Mouse (Mus musculus): Measurements from ENCODE around the gene Fzd10. TPM values are rescaled to one million over a fixed set of nuclear protein-coding genes. Genes with fewer than 3 reads are reported as not detected.
A peak's percentile ranks its signal among the peaks of the same experiment; 100 is the strongest.

Gene Fzd10
- polyA plus RNA-seq, 1 experiment from 2014 or later = 4.7 TPM

- Histone ChIP-seq H3K9me3 (ENCODE audit: control insufficient read depth, low read length) (no peaks in the 10 kb centered on the region), H3K9ac (ENCODE audit: low read depth, low read length) (no peak overlapping the region), H3K4me3 (ENCODE audit: low read depth, low read length) (no peak overlapping the region), H3K36me3 (ENCODE audit: control insufficient read depth, insufficient read depth, low read length) (no peaks in the 10 kb centered on the region), H3K27ac (replicated peaks; ENCODE audit: low read depth, low read length) (no peak overlapping the region), H3K27me3 (replicated peaks; ENCODE audit: control insufficient read depth, insufficient read depth, low read length) (no peaks in the 10 kb centered on the region), H3K4me2 (ENCODE audit: low read depth, low read length) (no peak overlapping the region), H3K4me1 (ENCODE audit: control insufficient read depth, insufficient read depth, low read length) (peaks cover 2% of the 10 kb centered on the region; the same call in 1 of the 2 replicates)
- DNase-seq (ENCODE audit: low spot score) (no peak), ATAC-seq (ENCODE audit: low read depth) (no peak)
- 77% methylated on average over 5 of the region's 5 CpGs for WGBS
These were observed 45.6 kb downstream of the Fzd10 start for GRCm38 (mm10) chr5:128646286-128646685.

DNA sequence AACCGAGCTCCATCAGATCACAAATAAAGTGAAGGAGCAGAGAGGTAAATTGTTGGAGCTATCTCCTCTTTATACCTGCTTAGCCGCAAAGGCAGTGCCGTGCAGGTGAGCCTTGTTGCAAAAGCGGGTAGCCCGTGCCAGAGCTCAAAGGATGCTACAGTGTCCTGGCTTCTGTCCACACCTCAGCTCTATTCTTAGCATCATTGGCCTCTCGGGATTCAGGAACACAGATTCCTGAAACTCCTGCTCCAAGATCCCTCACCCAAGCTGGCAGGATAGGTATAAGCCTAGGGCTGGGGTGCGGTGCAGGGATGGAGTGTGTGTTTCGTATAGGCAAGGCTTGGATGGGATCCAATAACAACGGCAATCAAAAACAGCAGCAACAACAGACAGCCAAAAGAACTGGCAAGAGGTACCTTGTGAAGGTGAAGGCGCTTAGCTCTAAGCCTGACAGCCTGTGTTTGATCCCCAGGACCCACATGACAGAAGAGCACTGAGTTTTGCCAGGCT lies 46.6 kb downstream of the Fzd10 start:
- no peak overlapping the region for H3K4me2 ChIP-seq (ENCODE audit: low read depth, low read length)
- WGBS = 66% methylated on average over 10 of the region's 10 CpGs
- no peaks in the 10 kb centered on the region for H3K9me3 ChIP-seq (ENCODE audit: control insufficient read depth, low read length)
- ATAC-seq (ENCODE audit: low read depth) = no peak
- H3K27ac ChIP-seq (replicated peaks; ENCODE audit: low read depth, low read length) = no peak overlapping the region
- H3K27me3 ChIP-seq (replicated peaks; ENCODE audit: control insufficient read depth, insufficient read depth, low read length) = no peaks in the 10 kb centered on the region
- H3K4me3 ChIP-seq (ENCODE audit: low read depth, low read length) = no peak overlapping the region
- peaks cover 2% of the 10 kb centered on the region; the same call in 1 of the 2 replicates for H3K4me1 ChIP-seq (ENCODE audit: control insufficient read depth, insufficient read depth, low read length)
- H3K9ac ChIP-seq (ENCODE audit: low read depth, low read length) = no peak overlapping the region
- H3K36me3 ChIP-seq (ENCODE audit: control insufficient read depth, insufficient read depth, low read length) = no peaks in the 10 kb centered on the region
- DNase-seq (ENCODE audit: low spot score) = no peak

- Histone ChIP-seq H3K4me3 (ENCODE audit: low read depth, low read length) (no peak overlapping the region), H3K9me3 (ENCODE audit: control insufficient read depth, low read length) (no peaks in the 10 kb centered on the region), H3K4me2 (ENCODE audit: low read depth, low read length) (no peak overlapping the region), H3K27ac (replicated peaks; ENCODE audit: low read depth, low read length) (no peak overlapping the region; the same call in 1 of the 2 replicates), H3K27me3 (replicated peaks; ENCODE audit: control insufficient read depth, insufficient read depth, low read length) (no peaks in the 10 kb centered on the region), H3K36me3 (ENCODE audit: control insufficient read depth, insufficient read depth, low read length) (no peaks in the 10 kb centered on the region), H3K4me1 (ENCODE audit: control insufficient read depth, insufficient read depth, low read length) (peaks cover 2% of the 10 kb centered on the region; the same call in 1 of the 2 replicates), H3K9ac (ENCODE audit: low read depth, low read length) (no peak overlapping the region)
- ATAC-seq (ENCODE audit: low read depth) = peak; percentile 53; the same call in 1 of the 2 replicates
- 62% methylated on average over 11 of the region's 11 CpGs for whole genome bisulfite sequencing
- DNase-seq (ENCODE audit: low spot score) = peak; percentile 67
These were observed 48.8 kb downstream of the Fzd10 start for GRCm38 (mm10) chr5:128649336-128649897.

Other genes with a start within 250 kb of the Fzd10 start
- 0.66 and 0.90 TPM in 2 replicates for gene Tmem132d, start 167.8 kb upstream of the Fzd10 start, polyA plus RNA-seq (2014; fragmentation: Nextera tagmentation; extraction: Ambion mirVana)
- gene Piwil1, start 101.7 kb downstream of the Fzd10 start, polyA plus RNA-seq (2014; fragmentation: Nextera tagmentation; extraction: Ambion mirVana) = 0.07 TPM in 1 of 2 replicates, not detected in the other